Mouse (Mus musculus): ENCODE measurements at regions not wholly inside any gene's neighbourhood (a gene's known extent, or its start where the extent isn't known, plus 50 kb on each side); places are given as distances from the start of the nearest gene placed in this dataset.

DNA sequence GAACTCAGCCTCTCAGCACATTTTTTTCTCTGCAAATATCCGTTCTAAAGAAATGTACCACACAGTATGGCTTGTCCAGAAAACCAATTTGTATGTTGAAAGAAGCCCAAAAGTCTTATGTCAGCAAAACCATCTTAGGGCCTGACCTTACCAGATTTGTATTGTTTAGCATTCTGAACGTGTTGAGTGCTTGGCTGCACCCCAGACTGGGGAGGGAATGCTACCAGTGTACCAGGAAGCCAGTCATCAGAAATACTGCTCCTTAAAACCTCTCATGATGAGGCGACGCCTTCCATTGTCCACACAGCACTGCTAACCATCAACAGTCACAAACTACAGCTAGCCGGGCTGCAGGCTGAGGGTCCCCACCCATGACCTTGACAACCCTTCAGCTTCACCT, 148.3 kb upstream of the Irx5 start:
- DNase-seq: peak; percentile 10

GRCm38 (mm10) chr8:92195635-92196034, 161.8 kb upstream of the Irx5 start:
- no peak for DNase-seq

GRCm38 (mm10) chr8:92194065-92194464, 163.4 kb upstream of the Irx5 start:
- DNase-seq: no peak

GRCm38 (mm10) chr8:92190261-92191025, 167.0 kb upstream of the Irx5 start:
- DNase-seq: no peak

- no peak for DNase-seq
These were observed 174.1 kb upstream of the Irx5 start for GRCm38 (mm10) chr8:92183331-92183730.

GRCm38 (mm10) chr8:92180651-92181050, 176.8 kb upstream of the Irx5 start:
- DNase-seq: no peak

GRCm38 (mm10) chr8:92179327-92179726, 178.1 kb upstream of the Irx5 start:
- DNase-seq: no peak

DNA sequence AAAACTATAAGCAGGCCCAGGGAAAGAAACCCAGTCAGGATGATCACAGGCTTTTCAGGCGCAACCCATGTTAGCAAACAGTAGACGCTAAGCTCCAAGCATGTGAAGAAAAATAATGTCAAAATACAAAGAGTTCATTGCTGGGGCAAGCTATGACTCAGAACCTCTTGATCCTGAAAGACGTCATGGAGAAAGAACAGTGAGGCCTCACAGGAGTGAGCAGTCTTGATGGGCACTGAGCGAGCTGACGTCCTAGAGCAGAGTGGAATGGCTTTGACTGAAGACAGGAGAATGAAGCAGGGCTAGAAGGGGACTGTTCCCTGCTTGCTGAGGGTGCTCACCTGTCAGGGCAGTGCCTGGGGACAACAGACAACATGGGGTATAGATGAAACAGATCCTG, 181.3 kb upstream of the Irx5 start:
- no peak for DNase-seq

DNA sequence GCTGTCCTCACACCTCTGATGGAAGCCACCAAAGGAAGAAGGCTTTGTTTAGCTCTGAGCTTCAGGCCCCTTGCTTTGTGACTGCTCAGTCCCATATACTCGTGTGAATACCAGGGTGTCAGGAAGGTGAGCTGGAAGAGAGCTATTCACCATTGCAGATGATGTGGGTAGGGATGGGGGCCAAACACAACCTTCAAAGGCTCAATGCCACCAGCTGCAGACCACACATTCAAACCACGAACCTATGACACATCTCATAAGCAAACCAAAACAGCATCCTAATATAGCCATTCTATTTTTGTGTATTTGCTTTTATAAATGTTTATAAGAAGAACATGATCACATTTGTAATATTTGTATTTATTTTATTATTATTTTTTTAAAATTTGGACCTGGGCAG, 183.3 kb upstream of the Irx5 start:
- no peak for DNase-seq

DNA sequence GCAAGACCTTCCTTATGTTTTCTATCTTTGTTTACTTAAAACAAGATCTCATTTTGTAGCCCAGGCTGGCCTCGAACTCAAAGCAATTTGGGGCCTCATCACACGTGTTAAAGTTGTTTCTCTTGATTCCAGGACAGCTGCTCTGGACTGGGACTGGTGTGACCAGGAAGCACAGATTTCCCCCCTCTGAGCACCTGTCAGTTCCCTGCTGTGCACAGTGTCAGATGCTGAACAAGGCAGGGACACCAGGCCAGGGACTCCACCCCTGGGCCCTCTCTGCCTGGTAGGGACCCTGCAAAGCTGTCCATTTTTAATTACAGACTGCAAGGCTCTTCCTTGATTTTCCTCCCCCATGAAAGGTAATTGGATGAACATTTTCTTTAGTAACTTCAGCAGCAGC, 185.8 kb upstream of the Irx5 start:
- DNase-seq: no peak

GRCm38 (mm10) chr8:92167340-92167783, 190.1 kb upstream of the Irx5 start:
- no peak for DNase-seq

GRCm38 (mm10) chr8:92165306-92165705, 192.1 kb upstream of the Irx5 start:
- DNase-seq: peak; percentile 36

GRCm38 (mm10) chr8:92164496-92164895, 192.9 kb upstream of the Irx5 start:
- DNase-seq: no peak

- no peak for DNase-seq
These were observed 196.4 kb upstream of the Irx5 start for GRCm38 (mm10) chr8:92161002-92161401.

DNA sequence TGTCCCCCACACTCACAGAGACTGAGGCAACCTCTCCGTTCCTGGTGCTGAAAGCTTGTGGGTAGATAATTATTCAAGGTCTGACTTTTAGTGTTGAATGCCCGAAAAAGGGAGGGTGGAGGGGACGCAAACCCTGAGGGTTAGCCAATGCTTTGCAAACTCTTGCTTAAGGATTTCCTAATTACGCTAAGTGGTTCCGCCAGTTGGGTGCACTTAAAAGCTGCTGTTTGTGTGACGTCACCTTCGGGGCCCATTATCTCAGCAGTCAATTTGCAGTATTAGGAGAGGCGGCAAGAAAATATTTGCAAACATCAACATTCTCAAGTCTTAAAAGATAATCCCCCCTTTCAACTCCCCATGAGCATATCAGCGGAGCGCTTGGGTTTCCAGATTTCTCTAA, 199.2 kb upstream of the Irx5 start:
- DNase-seq: peak; percentile 45

DNA sequence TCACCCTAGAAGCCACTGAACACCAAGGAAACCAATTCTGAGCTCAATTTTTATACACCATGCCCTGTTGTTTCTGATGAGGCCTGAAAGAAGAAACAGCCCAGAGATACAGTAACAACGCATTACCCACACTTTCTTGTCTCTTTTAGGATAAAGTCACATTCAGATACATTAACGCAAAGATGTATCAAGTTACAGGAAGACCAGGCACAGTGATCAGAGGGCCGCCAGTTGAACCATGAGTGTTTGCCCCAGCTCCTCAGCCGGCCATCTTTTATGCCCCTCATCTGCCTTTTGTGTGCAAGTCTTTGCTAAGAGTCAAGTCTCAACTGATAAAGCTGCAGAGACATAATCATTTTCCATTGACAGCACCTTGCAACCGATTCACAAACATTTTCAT, 204.9 kb upstream of the Irx5 start:
- no peak for DNase-seq

DNA sequence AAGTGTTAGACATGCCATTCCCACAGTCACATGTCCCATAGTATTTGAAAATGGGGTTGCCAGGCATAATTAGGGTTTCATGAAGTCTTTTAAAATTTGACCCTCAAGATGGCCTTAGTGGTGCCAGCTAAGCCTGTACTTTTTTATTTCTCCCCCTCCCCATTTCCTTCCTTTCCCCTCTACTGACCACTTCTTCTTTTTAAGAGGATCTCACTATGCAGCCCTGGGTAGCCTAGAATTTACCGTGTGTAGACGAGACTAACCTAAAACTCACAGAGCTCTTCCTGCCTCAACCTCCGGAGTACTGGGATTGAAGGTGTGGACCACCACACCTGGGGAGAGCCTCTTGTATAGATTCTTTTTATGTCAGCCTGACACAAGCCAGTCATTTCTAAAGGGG, 209.8 kb upstream of the Irx5 start:
- DNase-seq: no peak

DNA sequence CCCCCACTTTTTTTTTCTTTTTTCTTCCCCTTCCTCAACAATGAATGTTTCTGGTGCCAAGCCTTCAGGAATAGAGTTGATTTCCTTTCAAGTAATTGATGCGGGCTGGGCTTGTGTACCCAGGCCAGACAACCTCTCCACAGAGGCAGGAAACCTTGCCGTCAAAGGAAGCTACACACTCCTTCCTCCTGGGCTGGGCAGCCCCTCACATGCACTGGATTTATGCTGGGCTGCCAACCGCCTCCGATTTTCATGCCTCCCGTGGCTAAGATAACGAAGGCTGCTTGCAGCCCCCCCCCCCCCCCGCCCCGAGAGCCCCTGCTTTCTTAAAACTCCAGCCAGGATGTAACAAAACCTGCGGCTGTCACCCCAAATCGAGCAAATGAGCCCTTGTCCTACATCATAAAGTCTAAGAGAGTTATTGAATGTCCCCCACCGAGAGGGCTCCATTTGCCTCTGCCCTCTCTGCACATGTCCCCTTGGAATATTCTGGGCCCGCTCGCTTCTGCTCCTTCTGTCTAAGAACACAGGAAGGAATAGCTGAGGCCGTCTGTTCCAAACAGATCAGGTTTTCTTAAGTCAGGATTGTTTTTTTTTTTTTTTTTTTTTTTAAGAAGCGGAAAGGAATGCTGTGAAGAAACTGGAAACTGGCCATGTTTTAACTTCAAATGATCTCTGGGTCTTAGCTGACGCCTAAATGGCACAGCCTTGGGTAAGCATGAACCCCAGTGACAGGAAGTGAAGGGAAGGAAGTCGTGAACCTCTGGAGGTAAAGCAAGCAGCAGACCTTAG, 220.1 kb upstream of the Irx5 start:
- DNase-seq: no peak

DNA sequence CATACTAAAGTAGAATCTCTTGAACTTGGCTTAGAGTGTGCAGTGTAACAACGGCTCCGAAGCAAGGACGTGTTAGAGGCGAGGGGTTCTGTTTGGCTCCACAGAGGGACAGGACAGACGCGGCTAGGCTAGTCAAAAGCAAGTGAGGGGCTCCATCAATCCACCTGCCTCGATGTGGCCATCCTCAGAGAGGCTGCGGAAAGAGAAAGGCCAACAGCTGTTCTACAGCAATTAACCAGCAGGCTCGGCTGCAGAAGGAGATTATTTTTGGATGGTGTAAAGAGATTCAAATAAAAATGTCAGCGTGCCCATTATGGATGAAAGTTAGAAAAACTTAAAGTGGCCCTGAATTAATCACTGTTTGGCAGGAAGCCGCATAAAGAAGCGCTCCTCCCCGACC, 221.0 kb upstream of the Irx5 start:
- DNase-seq: no peak

DNA sequence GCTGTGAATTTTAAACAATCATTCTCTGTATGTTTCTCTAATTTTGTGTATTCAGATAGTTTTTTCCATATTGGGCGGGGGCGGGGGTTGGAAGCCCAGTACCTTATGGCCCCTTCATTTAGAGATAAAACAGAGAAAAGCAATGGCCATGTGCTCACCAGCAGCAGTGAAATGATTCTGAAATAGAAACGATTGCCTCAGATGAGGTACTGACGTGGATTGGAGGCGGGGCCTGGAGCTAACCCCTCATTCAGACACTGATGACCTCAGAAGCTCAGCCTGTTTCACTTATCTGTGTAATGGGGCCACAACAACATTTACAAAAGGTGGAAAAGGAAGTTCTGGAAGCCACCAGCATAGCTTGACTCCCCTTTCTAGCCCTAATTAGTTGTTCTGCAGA, 223.0 kb upstream of the Irx5 start:
- DNase-seq: no peak

- no peak for DNase-seq
These were observed 223.7 kb upstream of the Irx5 start for GRCm38 (mm10) chr8:92133484-92134406.

GRCm38 (mm10) chr8:92132949-92133348, 224.5 kb upstream of the Irx5 start:
- DNase-seq: no peak

GRCm38 (mm10) chr8:92132526-92132925, 224.9 kb upstream of the Irx5 start:
- no peak for DNase-seq

All from lung, postnatal 14 days (tissue).